9 mouse cellular contexts compared by ENCODE assay signal in genomic region chr3:68045475-68046416, GRCm38 (mm10). TPM values are rescaled to one million over a fixed set of nuclear protein-coding genes. Genes with fewer than 3 reads are reported as not detected.
DNase-seq lines count a peak whose midpoint lies in the region; ATAC-seq and TF ChIP-seq lines count a peak whose summit lies in the region.
"Had no signal": no experiment of that assay in that cellular context is flagged by ENCODE, and none has a peak within 500 bp of the region (broad histone marks: within the 10 kb centered on the region; RNA-seq: fewer than 3 reads in every experiment).

No protein-coding gene starts in this region.

- H3K9ac ChIP-seq in embryonic facial prominence, embryonic 11.5 days (replicated peaks; ENCODE audit: low read length): no peak overlapping the region
- H3K9ac ChIP-seq: limb, embryonic 13.5 days had no signal

- H3K27ac ChIP-seq in gastrocnemius, adult 2 months: no peak overlapping the region
- no peak overlapping the region for H3K27ac ChIP-seq in embryonic facial prominence, embryonic 11.5 days (replicated peaks; ENCODE audit: low read depth, low read length)
- H3K27ac ChIP-seq: limb, embryonic 13.5 days had no signal

- no peak overlapping the region for H3K4me2 ChIP-seq in embryonic facial prominence, embryonic 11.5 days (ENCODE audit: low read depth, low read length)
- H3K4me2 ChIP-seq: limb, embryonic 13.5 days had no signal

- no peaks in the 10 kb centered on the region for H3K27me3 ChIP-seq in embryonic facial prominence, embryonic 11.5 days (ENCODE audit: control insufficient read depth, insufficient read depth, low read length)

- H3K4me3 ChIP-seq in gastrocnemius, adult 2 months: no peak overlapping the region
- H3K4me3 ChIP-seq in embryonic facial prominence, embryonic 11.5 days (ENCODE audit: low read depth, low read length): no peak overlapping the region
- H3K4me3 ChIP-seq: limb, embryonic 13.5 days had no signal

- no peaks in the 10 kb centered on the region for H3K4me1 ChIP-seq in embryonic facial prominence, embryonic 11.5 days (ENCODE audit: control insufficient read depth, insufficient read depth, low read length)
- H3K4me1 ChIP-seq: limb, embryonic 13.5 days had no signal

- intact Hi-C loops in gastrocnemius, adult 2 months (cut with DNase I): loop anchor here (5.0 kb wide), 1 partner anchor 533 kb away; no protein-coding TSS in a partner anchor

- 55% methylated on average over 9 of the region's 9 CpGs for WGBS in embryonic facial prominence, embryonic 11.5 days

- H3K9me3 ChIP-seq in embryonic facial prominence, embryonic 11.5 days (replicated peaks; ENCODE audit: control insufficient read depth, low read length): no peaks in the 10 kb centered on the region
- H3K9me3 ChIP-seq: limb, embryonic 13.5 days had no signal

- 0 out of 2 replicates have a peak, but pooled peaks have one; percentile 48 for ATAC-seq in embryonic facial prominence, embryonic 11.5 days (replicated peaks; ENCODE audit: insufficient number of reproducible peaks, low FRiP score, low TSS enrichment, low read depth)
- ATAC-seq in megakaryocyte-erythroid progenitor cell, adult 5-6 weeks (replicated peaks; ENCODE audit: low FRiP score, low TSS enrichment, poor library complexity, severe bottlenecking): 0 out of 2 replicates have a peak, but pooled peaks have one; percentile 61

- H3K36me3 ChIP-seq in embryonic facial prominence, embryonic 11.5 days (replicated peaks; ENCODE audit: control insufficient read depth, insufficient read depth, low read depth, low read length): no peaks in the 10 kb centered on the region
- H3K36me3 ChIP-seq: limb, embryonic 13.5 days had no signal

- peak; percentile 73 for TF ChIP-seq CTCF in gastrocnemius, adult 2 months (IDR thresholded peaks at IDR 0.05)

- DNase-seq in gastrocnemius, adult 2 months: no peak
- DNase-seq in gastrocnemius, adult 18-20 months (ENCODE audit: low spot score): no peak
- peak; percentile 8 for DNase-seq in urinary bladder, postnatal 14 days (ENCODE audit: low spot score)
- no peak for DNase-seq in urinary bladder, postnatal 36 days (ENCODE audit: low spot score in 2 of 2)
- peak; percentile 82 for DNase-seq in embryonic facial prominence, embryonic 11.5 days (ENCODE audit: low spot score)
- peak; percentile 45 for DNase-seq in kidney, adult 9 months
- no peak for DNase-seq in ovary, postnatal 36 days (ENCODE audit: low spot score)

RNA-seq across cellular contexts. Expression of gene Schip1, which starts 18.9 kb away (rescaled TPM):
- 100 to 1,000 TPM; 124 to 144 TPM for total RNA-seq in gastrocnemius, adult 2 months (2021)
- total RNA-seq in gastrocnemius, adult 18-20 months (2021): 100 to 1,000 TPM in 1 of 2 experiments, 10 to 100 TPM in 1; 98.9 to 126 TPM
- 41.7 and 44.3 TPM in 2 replicates for polyA plus RNA-seq in embryonic facial prominence, embryonic 11.5 days (2014; fragmentation: Nextera tagmentation; extraction: Ambion mirVana)
- 1.4 and 2.6 TPM in 2 replicates for total RNA-seq in megakaryocyte-erythroid progenitor cell, adult 5-6 weeks (2014; fragmentation: Nextera tagmentation)
- total RNA-seq in megakaryocyte-erythroid progenitor cell, adult 5-6 weeks (2017): 2.6 TPM in 2 replicates

Comparison
In these comparisons a context has a peak if more than half of its experiments do, and no peak if none do; other contexts are left out.
1. DNase-seq: peak in urinary bladder, postnatal 14 days (single experiment), embryonic facial prominence, embryonic 11.5 days (single experiment) and kidney, adult 9 months (single experiment); none in gastrocnemius, adult 2 months (single experiment), gastrocnemius, adult 18-20 months (single experiment), urinary bladder, postnatal 36 days (0 of 2) and ovary, postnatal 36 days (single experiment).
2. RNA of gene Schip1, which starts 18.9 kb away (total RNA-seq): 124 to 144 TPM in gastrocnemius, adult 2 months and 98.9 to 126 TPM in gastrocnemius, adult 18-20 months; 1.4 to 2.6 TPM in megakaryocyte-erythroid progenitor cell, adult 5-6 weeks; every median in the first group is over 10 times any median in the second.